Mouse (Mus musculus) stomach, embryonic 15.5 days (tissue): Measurements from ENCODE around the gene Cfap70. TPM values are rescaled to one million over a fixed set of nuclear protein-coding genes. Genes with fewer than 3 reads are reported as not detected.

ENCODE experiments used
- ATAC-seq: fragments of 200-750 bp; cut with Nextera tagmentation; 2 replicates; pipeline ENCODE4 v1.8.0; 2017; ENCODE audit warnings: low read depth, moderate number of reproducible peaks, moderate TSS enrichment; ENCODE audit not compliant: insufficient read depth, low FRiP score
- H3K27ac ChIP-seq: fragments of 300-500 bp; sonication (generic); 2 replicates; pipeline ENCODE4 v1.5.1; 2015; ENCODE audit warnings: mild to moderate bottlenecking, inconsistent platforms
- H3K27me3 ChIP-seq: fragments of 300-500 bp; sonication (generic); replicated peaks from 2 replicates; pipeline ENCODE4 v1.6.1; 2015; ENCODE audit warnings: inconsistent platforms
- H3K36me3 ChIP-seq: fragments of 300-500 bp; sonication (generic); 2 replicates; pipeline ENCODE4 v1.6.1; 2015; ENCODE audit warnings: inconsistent platforms
- H3K4me1 ChIP-seq: fragments of 300-500 bp; sonication (generic); 2 replicates; pipeline ENCODE4 v1.6.1; 2015; ENCODE audit warnings: inconsistent platforms
- H3K4me2 ChIP-seq: fragments of 300-500 bp; sonication (generic); 2 replicates; pipeline ENCODE4 v1.6.1; 2015; ENCODE audit warnings: mild to moderate bottlenecking, inconsistent platforms
- H3K4me3 ChIP-seq: fragments of 300-500 bp; sonication (generic); replicated peaks from 2 replicates; pipeline ENCODE4 v1.5.1; 2015; ENCODE audit warnings: inconsistent platforms
- H3K9ac ChIP-seq: fragments of 300-500 bp; sonication (generic); 2 replicates; pipeline ENCODE4 v1.6.1; 2015; ENCODE audit warnings: inconsistent platforms
- H3K9me3 ChIP-seq: fragments of 300-500 bp; sonication (generic); 2 replicates; pipeline ENCODE4 v1.6.1; 2016; ENCODE audit warnings: inconsistent platforms
- WGBS: fragments of 180-500 bp; shearing (Covaris S2); methylation state at CpG from one replicate; pipeline ENCODE4 v1.1.7; 2015; 5-methylcytosine and 5-hydroxymethylcytosine counted together
- polyA plus RNA-seq: library from polyadenylated mRNA; unstranded; fragments of >200 nt; fragmentation: Nextera tagmentation; extraction: Ambion mirVana; gene quantifications from 2 replicates; pipeline ENCODE4 v1.2.1, GENCODE M21; 2015

Gene Cfap70
- 0.27 and 0.63 TPM in 2 replicates for polyA plus RNA-seq

- Histone ChIP-seq H3K9ac (no peak within 1 kb of the TSS), H3K4me2 (peak within 1 kb of the TSS; percentile 59), H3K9me3 (no peaks in the 10 kb centered on the region), H3K36me3 (peaks cover 15% of the 10 kb centered on the region), H3K4me3 (peak within 1 kb of the TSS; percentile 43), H3K4me1 (no peaks in the 10 kb centered on the region), H3K27ac (no peak within 1 kb of the TSS), H3K27me3 (no peaks in the 10 kb centered on the region)
- WGBS, result 3% methylated on average over 15 of the region's 15 CpGs
- ATAC-seq, result peak; percentile 47; the same call in 1 of the 2 replicates
Observed at GRCm38 (mm10) chr14:20451765-20452331, at the start of gene Cfap70. Gene Cfap70 (minus strand): TSS chr14:20452226.

GRCm38 (mm10) chr14:20499982-20500381, 48.0 kb upstream of the Cfap70 start:
- H3K4me2 ChIP-seq, result no peak overlapping the region
- H3K4me3 ChIP-seq, result no peak overlapping the region
- no peak overlapping the region for H3K9ac ChIP-seq
- peaks cover 11% of the 10 kb centered on the region; the same call in 1 of the 2 replicates for H3K36me3 ChIP-seq
- H3K27ac ChIP-seq, result no peak overlapping the region
- 90% methylated on average over 3 of the region's 3 CpGs for WGBS
- H3K9me3 ChIP-seq, result no peaks in the 10 kb centered on the region
- no peaks in the 10 kb centered on the region for H3K4me1 ChIP-seq
- H3K27me3 ChIP-seq, result no peaks in the 10 kb centered on the region
- no peak for ATAC-seq

- Histone ChIP-seq H3K27ac (no peak within 1 kb of the TSS), H3K4me3 (no peak within 1 kb of the TSS), H3K27me3 (no peaks in the 10 kb centered on the region), H3K4me2 (no peak within 1 kb of the TSS), H3K9ac (no peak within 1 kb of the TSS), H3K36me3 (peaks cover 11% of the 10 kb centered on the region; the same call in 1 of the 2 replicates), H3K9me3 (no peaks in the 10 kb centered on the region), H3K4me1 (no peaks in the 10 kb centered on the region)
- 77% methylated on average over 2 of the region's 2 CpGs for WGBS
- ATAC-seq, result no peak
Observed at GRCm38 (mm10) chr14:20496603-20497002, 44.6 kb upstream of the Cfap70 start, which contains the start of gene Mss51. Gene Mss51 (minus strand): TSS chr14:20496901.

- Histone ChIP-seq H3K4me1 (no peaks in the 10 kb centered on the region), H3K27ac (no peak overlapping the region), H3K4me3 (no peak overlapping the region), H3K9ac (no peak overlapping the region), H3K9me3 (no peaks in the 10 kb centered on the region), H3K36me3 (0 out of 2 replicates have a peak, but pooled peaks cover 4% of the 10 kb centered on the region), H3K4me2 (no peak overlapping the region), H3K27me3 (no peaks in the 10 kb centered on the region)
- no peak for ATAC-seq
- 91% methylated on average over 5 of the region's 5 CpGs for WGBS
Observed at GRCm38 (mm10) chr14:20486031-20486430, 34.0 kb upstream of the Cfap70 start.

GRCm38 (mm10) chr14:20482051-20482751, 30.2 kb upstream of the Cfap70 start:
- Histone ChIP-seq H3K4me1 (peaks cover 9% of the 10 kb centered on the region; the same call in 1 of the 2 replicates), H3K9me3 (no peaks in the 10 kb centered on the region), H3K4me3 (no peak overlapping the region), H3K27ac (no peak overlapping the region), H3K27me3 (no peaks in the 10 kb centered on the region), H3K4me2 (no peak overlapping the region), H3K9ac (no peak overlapping the region), H3K36me3 (0 out of 2 replicates have a peak, but pooled peaks cover 4% of the 10 kb centered on the region)
- no peak for ATAC-seq
- 82% methylated on average over 7 of the region's 7 CpGs for WGBS

- Histone ChIP-seq H3K4me1 (peaks cover 9% of the 10 kb centered on the region; the same call in 1 of the 2 replicates), H3K4me2 (no peak overlapping the region), H3K27me3 (no peaks in the 10 kb centered on the region), H3K36me3 (0 out of 2 replicates have a peak, but pooled peaks cover 4% of the 10 kb centered on the region), H3K4me3 (no peak overlapping the region), H3K9me3 (no peaks in the 10 kb centered on the region), H3K27ac (no peak overlapping the region), H3K9ac (no peak overlapping the region)
- 25% methylated on average over 5 of the region's 5 CpGs for WGBS
- ATAC-seq, result no peak
Observed at GRCm38 (mm10) chr14:20481211-20481610, 29.2 kb upstream of the Cfap70 start.

GRCm38 (mm10) chr14:20480195-20480579, 28.2 kb upstream of the Cfap70 start:
- Histone ChIP-seq H3K36me3 (0 out of 2 replicates have a peak, but pooled peaks cover 4% of the 10 kb centered on the region), H3K9ac (peak overlapping the region; percentile 32; the same call in 1 of the 2 replicates), H3K4me3 (peak overlapping the region; percentile 63), H3K4me1 (peaks cover 9% of the 10 kb centered on the region; the same call in 1 of the 2 replicates), H3K27ac (peak overlapping the region; percentile 85; the same call in 1 of the 2 replicates), H3K4me2 (peak overlapping the region; percentile 75), H3K9me3 (no peaks in the 10 kb centered on the region), H3K27me3 (no peaks in the 10 kb centered on the region)
- WGBS, result 62% methylated on average over 1 of the region's 1 CpGs
- no peak for ATAC-seq

GRCm38 (mm10) chr14:20479291-20480194, 27.5 kb upstream of the Cfap70 start, which contains the start of gene Anxa7:
Gene Anxa7 (minus strand): TSS chr14:20480133.
- Histone ChIP-seq H3K4me3 (peak within 1 kb of the TSS; percentile 63), H3K9me3 (no peaks in the 10 kb centered on the region), H3K9ac (peak within 1 kb of the TSS; percentile 32), H3K27ac (peak within 1 kb of the TSS; percentile 85), H3K4me2 (peak within 1 kb of the TSS; percentile 75), H3K4me1 (peaks cover 9% of the 10 kb centered on the region; the same call in 1 of the 2 replicates), H3K27me3 (no peaks in the 10 kb centered on the region), H3K36me3 (0 out of 2 replicates have a peak, but pooled peaks cover under 1% of the 10 kb centered on the region)
- peak; percentile 91 for ATAC-seq
- WGBS, result under 1% methylated on average over 48 of the region's 48 CpGs

GRCm38 (mm10) chr14:20478801-20479200, 26.8 kb upstream of the Cfap70 start:
- peaks cover 9% of the 10 kb centered on the region; the same call in 1 of the 2 replicates for H3K4me1 ChIP-seq
- 14% methylated on average over 7 of the region's 7 CpGs for WGBS
- no peaks in the 10 kb centered on the region for H3K27me3 ChIP-seq
- peak overlapping the region; percentile 63 for H3K4me3 ChIP-seq
- no peaks in the 10 kb centered on the region for H3K9me3 ChIP-seq
- peak overlapping the region; percentile 75 for H3K4me2 ChIP-seq
- H3K9ac ChIP-seq, result no peak overlapping the region
- peak overlapping the region; percentile 85 for H3K27ac ChIP-seq
- H3K36me3 ChIP-seq, result no peaks in the 10 kb centered on the region
- peak; percentile 57; the same call in 1 of the 2 replicates for ATAC-seq

GRCm38 (mm10) chr14:20478385-20478784, 26.4 kb upstream of the Cfap70 start:
- Histone ChIP-seq H3K9ac (no peak overlapping the region), H3K4me2 (peak overlapping the region; percentile 75), H3K4me3 (peak overlapping the region; percentile 63; the same call in 1 of the 2 replicates), H3K9me3 (no peaks in the 10 kb centered on the region), H3K27me3 (no peaks in the 10 kb centered on the region), H3K36me3 (no peaks in the 10 kb centered on the region), H3K27ac (peak overlapping the region; percentile 85), H3K4me1 (peaks cover 9% of the 10 kb centered on the region; the same call in 1 of the 2 replicates)
- WGBS, result 27% methylated on average over 3 of the region's 3 CpGs
- ATAC-seq, result peak; percentile 10; the same call in 1 of the 2 replicates
